Mouse (Mus musculus) erythroblast, embryonic 14.5 days (primary cell): ENCODE measurements around the gene Magi2.

Experiments
- GATA1 ChIP-seq: IDR thresholded peaks from 2 replicates; pipeline ENCODE4 v1.6.1; 2012; ENCODE audit warnings: low read length, inconsistent platforms, mixed read lengths
- TAL1 ChIP-seq: IDR thresholded peaks from 3 replicates; pipeline ENCODE4 v1.6.1; 2012; ENCODE audit warnings: low read length, inconsistent platforms, mixed read lengths

GRCm38 (mm10) chr5:19322532-19322931, 95.7 kb downstream of the Magi2 start:
- TF ChIP-seq GATA1, result no peak
- no peak for TF ChIP-seq TAL1
